Mouse (Mus musculus) kidney, postnatal 14 days (tissue): ENCODE results near the gene Atcay.
A peak's percentile ranks its signal among the peaks of the same experiment; 100 is the strongest.
"Not testable (repeated sequence)": the region's sequence is repeated elsewhere in the genome, so short reads cannot be mapped to it uniquely, and the experiment has no call there.

Experiments used
- DNase-seq: peaks from one replicate; pipeline ENCODE4 v3.0.0; 2022; ENCODE audit warnings: mixed read lengths

Atcay gene

GRCm38 (mm10) chr10:81240876-81241275, 10.2 kb upstream of the Atcay start:
- no peak for DNase-seq

- DNase-seq = no peak
These were observed 8.0 kb upstream of the Atcay start for GRCm38 (mm10) chr10:81238618-81239017.

- no peak for DNase-seq
These were observed 6.0 kb upstream of the Atcay start for GRCm38 (mm10) chr10:81236471-81237268.

DNA sequence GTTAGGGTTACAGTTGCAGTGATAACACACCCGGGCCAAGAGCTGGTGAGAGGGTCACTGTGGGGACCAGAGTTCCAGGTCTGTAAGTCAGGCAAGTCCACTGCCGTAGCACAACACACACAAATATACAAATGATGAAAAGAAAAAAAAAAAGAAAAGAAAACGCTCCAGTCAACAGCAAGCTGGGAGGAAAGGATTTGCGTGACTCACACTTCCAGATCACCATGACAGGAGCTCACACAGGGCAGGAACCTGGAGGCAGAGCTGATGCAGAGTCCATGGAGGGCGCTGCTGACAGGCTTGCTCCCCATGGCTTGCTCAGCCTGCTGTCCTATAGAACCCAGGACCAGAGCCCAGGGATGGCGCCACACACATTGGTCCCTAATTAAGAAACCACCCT, 3.6 kb upstream of the Atcay start:
- DNase-seq = no peak

- no peak for DNase-seq
These were observed 2.6 kb upstream of the Atcay start for GRCm38 (mm10) chr10:81233226-81233585.

DNA sequence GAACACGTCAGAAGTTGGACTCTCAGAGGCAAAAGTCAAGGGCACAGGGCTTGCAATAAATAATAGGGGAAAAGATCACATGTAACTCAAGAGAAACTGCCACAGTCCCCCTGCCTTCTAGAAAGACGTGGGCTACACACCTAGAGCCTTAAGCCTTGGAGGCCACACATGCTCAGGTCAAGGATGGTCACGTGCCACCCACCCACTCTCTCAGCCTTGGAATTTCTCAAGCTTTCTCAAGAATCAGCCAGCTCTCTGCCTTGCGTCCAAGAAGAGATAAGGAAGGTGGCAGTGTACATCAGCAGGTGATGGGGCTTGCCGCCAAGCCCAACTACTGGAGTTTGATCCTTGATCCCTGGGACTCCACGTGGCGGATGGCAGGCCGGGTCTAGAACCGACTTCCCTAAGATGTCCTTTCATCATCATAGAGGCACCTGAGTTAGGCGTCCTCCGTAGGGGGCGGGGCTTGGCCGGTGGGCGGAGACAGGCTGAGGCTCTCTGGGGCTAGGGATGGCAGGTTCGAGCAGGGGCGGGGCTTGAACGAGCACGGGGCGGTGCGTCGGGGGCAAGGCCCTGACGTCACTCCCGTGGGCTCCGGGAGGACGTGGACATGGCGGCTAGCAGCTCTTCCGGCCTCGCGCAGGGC, 2.1 kb upstream of the Atcay start, which contains the start of gene Zfr2:
Zfr2 (plus strand) TSS at position 576 of the 646 bp plus-strand sequence.
- DNase-seq = peak; percentile 93

DNA sequence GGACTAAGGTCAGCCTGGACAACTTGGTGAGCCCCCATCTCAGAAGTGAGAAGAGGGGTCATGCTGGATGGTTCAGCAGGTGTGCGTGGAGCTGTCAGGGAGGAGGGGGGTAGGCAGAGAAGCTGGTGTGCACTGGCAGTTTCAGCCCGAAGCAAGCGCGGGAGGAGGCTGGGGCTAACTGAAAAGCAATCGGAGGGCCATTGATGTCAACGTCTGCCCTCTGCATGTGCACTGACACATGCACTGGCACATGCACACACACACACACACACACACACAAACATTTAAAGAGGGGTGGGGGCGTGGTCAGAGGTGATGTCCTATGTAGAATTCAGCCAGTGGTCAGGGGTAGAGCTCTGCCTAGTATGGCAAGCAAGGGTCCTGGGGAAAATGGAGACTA, 803 bp upstream of the Atcay start:
- DNase-seq = no peak

DNA sequence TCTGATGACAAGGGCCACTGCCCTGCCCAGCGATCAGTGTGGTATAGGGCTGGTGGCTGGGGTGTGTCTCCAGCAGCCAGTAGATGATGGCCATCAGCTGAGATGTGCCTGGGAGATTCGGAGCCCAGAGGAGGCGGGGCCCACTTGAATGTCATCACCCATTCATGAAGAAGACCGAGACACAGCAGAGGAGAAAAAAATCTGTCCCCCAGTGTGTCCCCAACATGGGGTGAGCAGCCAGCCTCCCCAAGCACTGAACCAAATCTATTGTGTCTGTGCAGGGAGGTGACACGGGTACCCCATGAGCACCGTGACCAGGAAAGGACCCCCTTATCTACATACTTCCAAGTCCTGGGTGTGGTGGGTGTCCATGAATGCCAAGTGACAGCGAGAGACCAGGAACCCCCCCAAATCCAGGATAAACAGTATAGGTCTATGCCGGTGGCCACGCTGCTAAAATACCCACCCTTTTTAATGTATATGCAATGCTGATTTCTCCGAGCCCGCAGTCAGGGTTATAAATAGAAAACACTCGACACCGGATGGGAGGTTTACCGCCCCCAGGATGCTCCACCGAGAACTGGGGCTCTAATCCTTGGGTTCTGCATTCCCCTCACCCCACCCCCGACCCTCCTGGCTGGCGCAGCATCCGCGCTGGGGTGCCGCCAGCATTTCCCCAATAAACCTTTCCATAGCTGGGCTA, 747 bp downstream of the Atcay start:
- DNase-seq = no peak

DNA sequence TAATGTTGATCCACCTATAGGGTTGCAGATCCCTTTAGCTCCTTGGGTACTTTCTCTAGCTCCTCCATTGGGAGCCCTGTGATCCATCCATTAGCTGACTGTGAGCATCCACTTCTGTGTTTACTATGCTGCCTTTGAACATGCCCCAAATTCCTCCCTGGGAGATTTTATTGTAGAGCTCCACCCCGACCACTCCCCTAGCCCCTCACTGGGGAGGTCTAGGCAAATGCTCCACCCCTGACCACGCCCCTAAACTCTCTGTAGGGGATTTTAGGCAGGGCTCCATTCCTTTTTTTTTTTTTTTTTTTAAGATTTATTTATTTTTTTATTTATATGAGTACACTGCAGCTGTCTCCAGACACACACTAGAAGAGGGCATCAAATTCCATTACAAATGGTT, 6.9 kb downstream of the Atcay start:
- DNase-seq = not testable (repeated sequence)

DNA sequence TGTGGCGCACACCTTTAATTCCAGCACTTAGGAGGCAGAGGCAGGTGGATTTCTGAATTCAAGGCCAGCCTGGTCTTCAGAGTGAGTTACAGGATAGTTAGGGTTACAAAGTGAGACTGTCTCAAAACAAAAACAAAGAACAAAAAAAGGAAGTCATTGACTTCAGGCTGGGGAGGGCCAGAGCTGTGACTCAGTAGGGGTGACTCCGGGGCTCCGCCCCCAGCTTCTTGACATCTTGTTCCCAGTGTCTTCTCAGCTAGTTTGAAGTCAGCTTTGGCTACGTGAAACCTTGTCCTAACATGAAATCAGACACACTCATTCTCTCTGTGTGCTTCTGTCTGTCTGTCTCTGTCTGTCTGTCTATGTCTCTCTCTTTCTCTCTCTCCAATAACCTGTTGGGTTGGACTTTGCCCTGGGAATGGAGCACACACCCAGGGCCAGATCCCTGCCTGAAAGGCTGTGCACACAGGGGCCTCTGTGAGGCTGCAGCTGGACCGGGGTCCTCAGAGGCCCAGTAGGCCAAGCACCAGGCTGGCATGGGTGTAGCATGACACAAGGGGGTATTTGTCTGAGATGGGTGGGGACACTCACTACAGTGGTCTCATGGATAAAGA, 9.1 kb downstream of the Atcay start:
- DNase-seq = no peak

- peak; percentile 72 for DNase-seq
These were observed 12.7 kb downstream of the Atcay start for GRCm38 (mm10) chr10:81217964-81218363.

DNA sequence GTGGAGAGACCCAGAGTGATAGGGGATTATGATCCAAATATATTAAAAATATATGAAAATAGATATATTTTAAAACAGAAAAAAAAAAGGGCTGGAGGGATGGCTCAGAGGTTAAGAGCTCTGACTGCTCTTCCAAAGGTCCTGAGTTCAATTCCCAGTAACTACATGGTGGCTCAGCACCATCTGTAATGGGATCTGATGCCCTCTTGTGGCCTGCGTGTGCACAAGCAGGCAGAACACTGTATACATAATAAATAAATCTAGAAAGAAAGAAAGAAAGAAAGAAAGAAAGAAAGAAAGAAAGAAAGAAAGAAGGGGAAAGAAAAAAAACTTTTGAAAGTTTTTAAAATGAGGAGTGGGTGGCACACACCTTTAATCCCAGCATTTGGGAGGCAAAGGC, 13.4 kb downstream of the Atcay start:
- not testable (repeated sequence) for DNase-seq

DNA sequence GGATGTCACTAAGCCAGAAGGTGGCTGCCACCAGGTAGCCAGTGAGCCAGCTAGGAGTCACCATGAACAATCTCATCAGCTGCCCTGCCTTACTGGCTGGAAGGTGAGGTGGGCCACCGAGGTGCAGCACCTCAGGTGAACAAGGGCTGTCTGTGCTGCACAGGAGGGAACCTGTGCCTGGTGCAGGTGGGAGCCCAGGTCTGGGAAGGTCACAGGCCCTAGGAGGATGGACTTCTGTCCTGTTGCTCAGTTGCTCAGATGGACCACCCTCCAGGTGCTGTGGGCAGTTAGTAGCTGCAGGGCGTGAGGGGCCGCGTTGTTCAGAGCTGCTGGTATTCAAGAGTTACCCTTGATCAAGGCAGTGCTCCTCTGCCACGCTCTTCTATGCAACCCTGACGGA, 13.8 kb downstream of the Atcay start:
- no peak for DNase-seq

- no peak for DNase-seq
These were observed 14.4 kb downstream of the Atcay start for GRCm38 (mm10) chr10:81216260-81216659.

- no peak for DNase-seq
These were observed 20.5 kb downstream of the Atcay start for GRCm38 (mm10) chr10:81210154-81210553.

DNA sequence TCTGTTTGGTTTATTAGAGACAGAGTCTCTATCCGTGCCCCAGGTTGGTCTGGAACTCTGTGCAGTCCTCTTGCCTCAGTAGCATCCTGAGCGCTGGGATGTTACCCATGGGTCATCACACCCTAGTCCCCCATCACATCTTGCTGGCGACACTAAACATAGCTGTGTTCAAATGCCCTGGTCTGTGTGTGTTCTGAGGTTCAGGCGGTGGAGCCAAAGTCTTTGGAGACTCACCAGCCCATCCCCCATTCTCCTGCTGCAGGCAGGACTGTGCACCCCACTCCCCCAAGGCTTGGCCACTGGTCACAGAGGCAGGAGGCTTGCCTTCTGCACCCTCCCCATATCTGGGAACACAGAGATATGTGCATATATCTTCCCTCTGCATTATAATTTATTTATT, 26.5 kb downstream of the Atcay start:
- no peak for DNase-seq

DNA sequence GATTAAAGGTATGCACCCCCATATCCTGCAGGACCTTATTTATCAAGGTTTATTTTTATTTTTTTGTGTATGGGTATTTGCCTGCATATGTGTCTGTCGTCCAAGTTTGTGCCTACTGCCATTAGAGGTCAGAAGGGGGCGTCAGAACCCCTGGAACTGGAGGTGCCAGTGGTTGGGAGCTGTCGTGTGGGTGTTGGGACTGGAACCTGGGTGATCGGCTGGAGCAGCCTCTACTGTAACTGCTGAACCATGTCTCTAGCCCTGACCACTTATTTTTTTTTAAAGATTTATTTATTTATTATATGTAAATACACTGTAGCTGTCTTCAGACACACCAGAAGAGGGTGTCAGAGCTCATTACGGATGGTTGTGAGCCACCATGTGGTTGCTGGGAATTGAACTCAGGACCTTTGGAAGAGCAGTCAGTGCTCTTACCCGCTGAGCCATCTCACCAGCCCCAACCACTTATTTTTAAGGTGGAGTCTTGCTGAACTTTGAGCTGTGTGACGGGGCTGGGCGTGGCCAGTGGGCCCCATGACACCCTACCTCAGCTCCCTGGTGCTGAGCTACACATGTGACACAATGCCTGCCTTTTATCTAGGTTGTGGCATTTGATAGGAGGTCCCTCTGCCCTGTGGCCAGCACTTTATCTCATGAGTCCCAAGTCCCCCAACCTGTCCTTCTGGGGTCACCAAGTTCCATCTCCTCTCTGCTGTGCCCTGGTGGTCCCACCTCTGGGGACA, 27.5 kb downstream of the Atcay start:
- no peak for DNase-seq

DNA sequence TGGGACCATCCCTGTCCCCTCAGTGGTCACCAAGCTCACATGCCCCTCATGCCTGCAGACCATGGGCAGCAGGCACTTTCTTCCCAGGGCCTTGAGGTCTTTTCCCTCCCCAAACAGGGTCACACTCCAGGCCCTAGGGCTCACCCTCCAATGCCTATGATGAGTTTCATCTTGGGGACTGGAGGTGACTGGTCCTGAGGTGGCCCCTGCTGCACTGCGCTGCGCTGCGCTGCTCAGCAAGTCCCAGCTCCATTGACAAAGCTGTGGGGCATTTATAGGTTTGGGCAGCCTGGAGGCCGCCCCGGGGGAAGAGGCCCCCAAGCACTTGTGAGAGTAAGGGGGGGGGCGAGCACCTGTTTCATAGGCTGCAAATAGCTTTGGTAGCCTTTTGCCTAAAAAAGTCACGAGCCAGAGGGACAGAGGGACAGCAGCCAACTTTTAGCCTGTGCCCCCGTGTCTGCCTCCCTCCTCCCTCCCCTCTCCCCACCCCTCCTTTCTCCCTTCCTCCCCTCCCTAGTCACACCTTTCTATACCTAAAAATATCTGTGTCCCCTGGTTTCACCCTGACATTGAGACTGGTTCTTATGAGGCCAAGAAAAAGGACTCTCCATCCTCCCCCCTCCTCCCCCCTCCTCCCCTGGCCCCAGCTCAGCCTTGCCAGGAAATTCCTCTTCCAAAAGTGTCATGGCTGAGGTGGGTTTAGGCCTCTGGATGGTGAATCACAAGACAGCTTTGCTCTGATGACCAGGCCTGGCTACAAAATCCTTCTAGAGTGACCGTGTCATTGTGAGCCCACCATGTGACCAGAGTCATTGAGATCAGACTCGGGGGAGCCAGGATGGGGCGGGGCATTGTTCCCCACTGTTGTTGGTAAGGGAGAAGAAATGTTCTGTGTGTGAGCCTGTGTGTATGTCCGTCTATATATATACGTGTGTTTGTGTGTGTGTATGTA, 28.6 kb downstream of the Atcay start, which contains the start of gene Nmrk2:
Nmrk2 (minus strand) TSS at position 245 of the 952 bp plus-strand sequence.
- DNase-seq = no peak

DNA sequence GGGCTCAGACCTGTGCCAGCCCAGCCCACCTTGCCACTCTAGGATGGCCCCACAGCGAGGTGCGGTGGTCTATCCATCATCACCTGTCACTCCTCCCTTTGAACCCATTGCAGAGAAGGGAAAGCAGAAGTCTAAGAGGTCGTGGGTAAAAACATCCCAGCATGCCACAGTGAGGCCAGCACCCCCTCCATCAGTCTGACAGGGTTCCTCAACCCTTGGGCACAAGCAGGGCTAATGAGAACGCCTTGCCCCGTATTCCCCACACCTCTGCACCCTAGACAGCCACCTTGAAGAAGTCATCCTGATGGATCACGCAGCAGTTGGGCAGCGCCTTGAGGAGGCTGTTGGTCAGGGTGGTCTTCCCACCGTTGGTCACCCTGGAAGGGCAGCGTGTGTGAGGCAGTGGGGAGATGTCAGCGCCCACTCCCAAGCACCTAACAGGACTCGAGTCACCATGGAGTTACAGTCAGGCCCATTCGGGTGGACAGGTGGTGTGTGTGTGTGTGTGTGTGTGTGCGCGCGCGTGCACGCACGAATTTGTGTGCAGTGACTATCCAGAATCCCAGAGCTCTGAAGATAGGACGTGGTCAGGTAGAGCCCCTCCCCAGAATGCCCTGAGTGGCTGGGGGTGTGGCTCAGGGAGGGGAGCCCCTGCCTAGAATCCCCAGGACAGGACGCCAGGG, 29.9 kb downstream of the Atcay start:
- DNase-seq = no peak

GRCm38 (mm10) chr10:81200141-81200540, 30.5 kb downstream of the Atcay start:
- DNase-seq = no peak

DNA sequence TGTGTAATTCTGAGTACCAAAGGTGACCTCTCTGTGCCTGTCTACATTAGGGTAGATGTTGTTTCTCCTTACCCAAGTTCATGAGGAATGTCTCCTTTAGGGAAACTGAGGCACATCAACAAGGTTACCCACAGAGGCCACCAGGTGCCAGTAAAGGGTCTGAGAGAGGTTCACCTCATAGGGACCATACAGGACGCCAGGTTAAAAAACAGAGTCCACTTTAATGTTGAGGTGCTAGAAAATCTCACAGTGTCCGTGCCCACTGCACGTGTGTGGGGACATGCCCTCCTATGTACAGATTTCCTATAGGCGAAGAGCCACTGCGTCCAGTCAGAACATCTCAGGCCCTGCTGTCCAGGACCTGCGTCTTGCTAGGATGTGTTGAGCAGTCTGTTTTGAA, 31.6 kb downstream of the Atcay start:
- DNase-seq = no peak
